Mouse (Mus musculus) MEL (cell line): ENCODE data around the gene Btaf1. TPM values are rescaled to one million over a fixed set of nuclear protein-coding genes. Genes with fewer than 3 reads are reported as not detected.

Experiments used
- DNase-seq: peaks from one replicate; pipeline ENCODE4 v3.0.0; 2011; ENCODE audit warnings: low read depth, low spot score
- H3K27ac ChIP-seq: 2 replicates; pipeline ENCODE4 v1.5.1; 2012; ENCODE audit warnings: low read depth, mild to moderate bottlenecking, control low read depth, low read length, moderate library complexity; ENCODE audit not compliant: control insufficient read depth
- H3K27me3 ChIP-seq, 2 experiments: fragments of 150-350 bp in 1 of 2; sonication (generic) in 1 of 2; 2 replicates each; pipeline ENCODE4 v1.6.1; 2012; ENCODE audit warnings: low read length in 2 of 2, mild to moderate bottlenecking in 2 of 2, improper control_type of control experiment in 1 of 2, moderate library complexity in 1 of 2; ENCODE audit not compliant: insufficient read depth in 2 of 2, control insufficient read depth in 1 of 2
- H3K36me3 ChIP-seq, 2 experiments: 2 replicates each; pipeline ENCODE4 v1.6.1; 2012 to 2014; ENCODE audit warnings: low read length in 2 of 2, improper control_type of control experiment in 1 of 2, inconsistent platforms in 1 of 2, mild to moderate bottlenecking in 1 of 2; ENCODE audit not compliant: insufficient read depth in 2 of 2, control insufficient read depth in 1 of 2
- H3K4me1 ChIP-seq, 2 experiments: fragments of 150-350 bp in 1 of 2; sonication (generic) in 1 of 2; 2 replicates each; pipeline ENCODE4 v1.6.1; 2012; ENCODE audit warnings: low read length in 2 of 2, improper control_type of control experiment in 1 of 2, mild to moderate bottlenecking in 1 of 2; ENCODE audit not compliant: insufficient read depth in 2 of 2, control insufficient read depth in 1 of 2
- H3K4me3 ChIP-seq, 2 experiments: fragments of 150-350 bp in 1 of 2; sonication (generic) in 1 of 2; 2 replicates each; pipeline ENCODE4 v1.5.1; 2012; ENCODE audit warnings: low read depth in 2 of 2, low read length in 2 of 2, mild to moderate bottlenecking in 2 of 2, moderate library complexity in 2 of 2, control low read depth in 1 of 2, improper control_type of control experiment in 1 of 2; ENCODE audit not compliant: control insufficient read depth in 1 of 2, insufficient read depth in 1 of 2
- H3K79me2 ChIP-seq: 2 replicates; pipeline ENCODE4 v1.6.1; 2012; ENCODE audit warnings: mild to moderate bottlenecking, low read length, moderate library complexity; ENCODE audit not compliant: control insufficient read depth, poor library complexity, insufficient read depth
- H3K9ac ChIP-seq: 2 replicates; pipeline ENCODE4 v1.6.1; 2012; ENCODE audit warnings: low read depth, mild to moderate bottlenecking, control low read depth, low read length, moderate library complexity; ENCODE audit not compliant: control insufficient read depth, poor library complexity, severe bottlenecking
- H3K9me3 ChIP-seq: fragments of 150-350 bp; sonication (generic); replicated peaks from 2 replicates; pipeline ENCODE4 v1.6.1; 2012; ENCODE audit warnings: mild to moderate bottlenecking, low read length, improper control_type of control experiment, moderate library complexity; ENCODE audit not compliant: insufficient read depth
- BHLHE40 ChIP-seq: IDR thresholded peaks from 2 replicates; pipeline ENCODE4 v1.6.1; 2012; ENCODE audit warnings: low read depth, mild to moderate bottlenecking, inconsistent platforms, low read length, improper control_type of control experiment, borderline replicate concordance
- CHD1 ChIP-seq: IDR thresholded peaks from 2 replicates; pipeline ENCODE4 v1.6.1; 2012; ENCODE audit warnings: low read depth, mild to moderate bottlenecking, inconsistent platforms, low read length, improper control_type of control experiment
- CHD2 ChIP-seq: IDR thresholded peaks from 2 replicates; pipeline ENCODE4 v1.6.1; 2011; ENCODE audit warnings: low read length, improper control_type of control experiment
- E2F4 ChIP-seq: IDR thresholded peaks from 2 replicates; pipeline ENCODE4 v1.6.1; 2011; ENCODE audit warnings: low read depth, low read length, improper control_type of control experiment, borderline replicate concordance
- ELF1 ChIP-seq: IDR thresholded peaks from 2 replicates; pipeline ENCODE4 v1.6.1; 2014; ENCODE audit warnings: low read depth, mild to moderate bottlenecking, inconsistent platforms, low read length, improper control_type of control experiment, moderate library complexity
- EP300 ChIP-seq, 2 experiments: IDR thresholded peaks; 2 replicates each; pipeline ENCODE4 v1.6.1; 2011; ENCODE audit warnings: improper control_type of control experiment in 2 of 2, low read length in 2 of 2, low read depth in 1 of 2, mild to moderate bottlenecking in 1 of 2
- ETS1 ChIP-seq: IDR thresholded peaks from 2 replicates; pipeline ENCODE4 v1.6.1; 2012; ENCODE audit warnings: low read depth, mild to moderate bottlenecking, inconsistent platforms, low read length, improper control_type of control experiment, moderate library complexity
- GATA1 ChIP-seq: IDR thresholded peaks from 2 replicates; pipeline ENCODE4 v1.6.1; 2011; ENCODE audit warnings: low read depth, low read length, improper control_type of control experiment
- HCFC1 ChIP-seq: IDR thresholded peaks from 2 replicates; pipeline ENCODE4 v1.6.1; 2012; ENCODE audit warnings: low read depth, mild to moderate bottlenecking, inconsistent platforms, low read length, improper control_type of control experiment, moderate library complexity
- JUND ChIP-seq: IDR thresholded peaks from 2 replicates; pipeline ENCODE4 v1.6.1; 2011; ENCODE audit warnings: low read depth, mild to moderate bottlenecking, improper control_type of control experiment, low read length
- KAT2A ChIP-seq: conservative IDR thresholded peaks from 2 replicates; pipeline ENCODE4 v1.6.1; 2012; ENCODE audit warnings: low read depth, low read length, improper control_type of control experiment, inconsistent platforms
- MAFK ChIP-seq: IDR thresholded peaks from 2 replicates; pipeline ENCODE4 v1.6.1; 2011; ENCODE audit warnings: low read depth, mild to moderate bottlenecking, low read length, improper control_type of control experiment, borderline replicate concordance
- MAX ChIP-seq: IDR thresholded peaks from 2 replicates; pipeline ENCODE4 v1.6.1; 2011; ENCODE audit warnings: low read length, improper control_type of control experiment
- MAZ ChIP-seq: IDR thresholded peaks from 2 replicates; pipeline ENCODE4 v1.6.1; 2012; ENCODE audit warnings: low read depth, mild to moderate bottlenecking, inconsistent platforms, low read length, improper control_type of control experiment
- MEF2A ChIP-seq: IDR thresholded peaks from 2 replicates; pipeline ENCODE4 v1.6.1; 2014; ENCODE audit warnings: low read depth, mild to moderate bottlenecking, inconsistent platforms, low read length, improper control_type of control experiment; ENCODE audit not compliant: poor library complexity, insufficient replicate concordance, severe bottlenecking; ENCODE audit errors: extremely low read depth
- MXI1 ChIP-seq: IDR thresholded peaks from 2 replicates; pipeline ENCODE4 v1.6.1; 2011; ENCODE audit warnings: mild to moderate bottlenecking, low read depth, low read length, improper control_type of control experiment
- MYB ChIP-seq: IDR thresholded peaks from 2 replicates; pipeline ENCODE4 v1.6.1; 2011; ENCODE audit warnings: mild to moderate bottlenecking, low read depth, low read length, improper control_type of control experiment
- MYC ChIP-seq: IDR thresholded peaks from 2 replicates; pipeline ENCODE4 v1.6.1; 2011; ENCODE audit warnings: low read depth, mild to moderate bottlenecking, low read length, improper control_type of control experiment, moderate library complexity
- NELFE ChIP-seq: IDR thresholded peaks from 2 replicates; pipeline ENCODE4 v1.6.1; 2011; ENCODE audit warnings: low read depth, low read length, improper control_type of control experiment
- NRF1 ChIP-seq: IDR thresholded peaks from 2 replicates; pipeline ENCODE4 v1.6.1; 2014; ENCODE audit warnings: low read depth, mild to moderate bottlenecking, inconsistent platforms, low read length, improper control_type of control experiment, moderate library complexity; ENCODE audit not compliant: poor library complexity, insufficient read depth, severe bottlenecking
- POLR2AphosphoS2 ChIP-seq: IDR thresholded peaks from 2 replicates; pipeline ENCODE4 v1.6.1; 2011; ENCODE audit warnings: low read length, improper control_type of control experiment
- POLR2AphosphoS5 ChIP-seq: IDR thresholded peaks from 2 replicates; pipeline ENCODE4 v1.6.1; 2012; ENCODE audit warnings: low read depth, borderline replicate concordance, mild to moderate bottlenecking, inconsistent platforms, low read length, moderate library complexity, mixed read lengths
- RCOR1 ChIP-seq: IDR thresholded peaks from 2 replicates; pipeline ENCODE4 v1.6.1; 2012; ENCODE audit warnings: low read depth, mild to moderate bottlenecking, inconsistent platforms, low read length, improper control_type of control experiment
- SIN3A ChIP-seq: IDR thresholded peaks from 2 replicates; pipeline ENCODE4 v1.6.1; 2012; ENCODE audit warnings: low read length, improper control_type of control experiment, inconsistent platforms
- SMC3 ChIP-seq: IDR thresholded peaks from 2 replicates; pipeline ENCODE4 v1.6.1; 2011; ENCODE audit warnings: low read depth, low read length, improper control_type of control experiment
- TAL1 ChIP-seq: IDR thresholded peaks from 2 replicates; pipeline ENCODE4 v1.6.1; 2012; ENCODE audit warnings: mild to moderate bottlenecking, inconsistent platforms, low read length, moderate library complexity, mixed read lengths
- TBP ChIP-seq: IDR thresholded peaks from 2 replicates; pipeline ENCODE4 v1.8.0; 2011; ENCODE audit warnings: low read depth, low read length, improper control_type of control experiment
- TCF12 ChIP-seq: IDR thresholded peaks from 2 replicates; pipeline ENCODE4 v1.6.1; 2014; ENCODE audit warnings: low read depth, mild to moderate bottlenecking, inconsistent platforms, low read length, improper control_type of control experiment, moderate library complexity
- UBTF ChIP-seq: IDR thresholded peaks from 2 replicates; pipeline ENCODE4 v1.6.1; 2012; ENCODE audit warnings: low read depth, mild to moderate bottlenecking, inconsistent platforms, low read length, improper control_type of control experiment, moderate library complexity, borderline replicate concordance; ENCODE audit not compliant: insufficient read depth
- USF1 ChIP-seq: IDR thresholded peaks from 2 replicates; pipeline ENCODE4 v1.6.1; 2014; ENCODE audit warnings: low read depth, mild to moderate bottlenecking, inconsistent platforms, low read length, improper control_type of control experiment, moderate library complexity
- USF2 ChIP-seq, 2 experiments: IDR thresholded peaks; 2 replicates each; pipeline ENCODE4 v1.6.1; 2011 to 2012; ENCODE audit warnings: improper control_type of control experiment in 2 of 2, low read length in 2 of 2, borderline replicate concordance in 1 of 2, inconsistent platforms in 1 of 2, low read depth in 1 of 2, mild to moderate bottlenecking in 1 of 2; ENCODE audit not compliant: insufficient read depth in 1 of 2
- ZC3H11A ChIP-seq: IDR thresholded peaks from 2 replicates; pipeline ENCODE4 v1.6.1; 2012; ENCODE audit warnings: low read depth, mild to moderate bottlenecking, inconsistent platforms, low read length, improper control_type of control experiment
- ZKSCAN1 ChIP-seq: IDR thresholded peaks from 2 replicates; pipeline ENCODE4 v1.6.1; 2012; ENCODE audit warnings: low read depth, mild to moderate bottlenecking, inconsistent platforms, low read length, improper control_type of control experiment, moderate library complexity
- ZMIZ1 ChIP-seq: IDR thresholded peaks from 2 replicates; pipeline ENCODE4 v1.6.1; 2012; ENCODE audit warnings: low read depth, mild to moderate bottlenecking, inconsistent platforms, low read length, improper control_type of control experiment, moderate library complexity
- ZNF384 ChIP-seq: IDR thresholded peaks from 2 replicates; pipeline ENCODE4 v1.6.1; 2012; ENCODE audit warnings: low read depth, mild to moderate bottlenecking, inconsistent platforms, low read length, improper control_type of control experiment
- polyA plus RNA-seq, 2 experiments: library from polyadenylated mRNA; stranded (reverse) in 1 of 2; unstranded in 1 of 2; fragments of >175 nt in 1 of 2; fragments of >200 nt in 1 of 2; gene quantifications; 2 replicates each; pipeline versions ENCODE4 v1.2.1 to v1.2.4; 2012; ENCODE audit warnings: low replicate concordance in 2 of 2, low read depth in 1 of 2; ENCODE audit not compliant: insufficient read length in 2 of 2, insufficient read depth in 1 of 2, missing spikeins in 1 of 2
- total RNA-seq: library from RNA; depleted of rRNA; stranded (reverse); fragments of 300-350 nt; gene quantifications from 2 replicates; pipeline ENCODE4 v1.2.3, GENCODE M21; 2012

Gene Btaf1
- total and polyA plus RNA-seq, 3 experiments: 40.1 to 69.5 (median 46.1) TPM

DNA sequence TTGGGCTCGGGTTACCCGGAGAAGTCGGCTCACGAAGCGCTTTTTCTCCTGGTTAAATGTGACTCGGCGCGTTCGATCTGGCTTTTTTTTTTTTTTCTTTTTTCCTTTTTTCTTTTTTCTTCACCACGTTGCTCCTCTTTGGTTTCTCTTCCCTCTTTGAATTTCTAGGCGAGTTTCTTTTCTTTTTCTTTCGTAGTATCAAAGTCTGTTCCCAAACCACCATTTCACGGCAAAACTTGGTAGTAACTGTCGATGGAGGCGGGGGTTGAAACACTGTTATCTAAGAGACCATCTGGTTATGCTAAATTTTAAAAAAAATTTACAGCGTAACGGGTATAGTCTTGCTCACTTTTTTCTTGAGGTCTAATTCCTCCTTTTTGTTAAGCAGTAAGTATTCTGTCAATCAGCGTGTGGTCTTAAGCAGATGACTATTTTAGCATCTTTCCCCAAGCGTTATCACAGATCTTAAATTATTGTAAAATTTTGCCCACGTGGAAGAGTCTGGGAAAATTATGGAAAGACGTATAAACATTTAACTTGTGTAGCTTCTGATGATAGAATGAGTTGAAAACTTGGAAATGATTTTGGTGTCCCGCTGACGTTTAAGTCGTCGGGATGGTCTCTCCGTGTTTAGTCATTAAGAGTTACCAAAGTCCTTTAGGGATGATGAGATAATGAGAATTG is 816 bp downstream of the Btaf1 start:
- no peaks in the 10 kb centered on the region for H3K9me3 ChIP-seq
- TF ChIP-seq E2F4: no peak
- TF ChIP-seq NRF1: no peak
- peak; percentile 95 for TF ChIP-seq ZNF384
- TF ChIP-seq MAFK: no peak
- TF ChIP-seq SMC3: no peak
- TF ChIP-seq ZKSCAN1: no peak
- TF ChIP-seq ZMIZ1: no peak
- no peak for TF ChIP-seq CHD2
- TF ChIP-seq SIN3A: peak; percentile 96
- TF ChIP-seq MYC: peak; percentile 45; the same call in 1 of the 2 replicates
- TF ChIP-seq USF1: no peak
- peak; percentile 49 to 77; a peak in 3 of 4 replicates for TF ChIP-seq EP300 (IDR thresholded peaks at IDR 0.05; ENCODE audit: low read depth in 1 of 2, low read length in 2 of 2)
- TF ChIP-seq POLR2AphosphoS5: no peak
- TF ChIP-seq TAL1: peak; percentile 81
- peak; percentile 60 for TF ChIP-seq MAX
- TF ChIP-seq MAZ: no peak
- TF ChIP-seq USF2 (IDR thresholded peaks at IDR 0.05; ENCODE audit: borderline replicate concordance in 1 of 2, insufficient read depth in 1 of 2, low read depth in 1 of 2, low read length in 2 of 2): no peak
- no peak for TF ChIP-seq NELFE
- TF ChIP-seq TBP: 0 out of 2 replicates have a peak, but pooled peaks have one; percentile 55
- 0 out of 2 replicates have a peak, but pooled peaks have one; percentile 7 for TF ChIP-seq BHLHE40
- TF ChIP-seq CHD1: peak; percentile 97
- no peak for TF ChIP-seq ELF1
- peak; percentile 86 for TF ChIP-seq ETS1
- peak; percentile 84 for TF ChIP-seq TCF12
- TF ChIP-seq ZC3H11A: no peak
- no peak for TF ChIP-seq MEF2A
- TF ChIP-seq MYB: peak; percentile 59
- peak; percentile 48; the same call in 1 of the 2 replicates for TF ChIP-seq HCFC1
- TF ChIP-seq KAT2A: no peak
- no peak for TF ChIP-seq RCOR1
- TF ChIP-seq GATA1: peak; percentile 88
- TF ChIP-seq JUND: no peak
- TF ChIP-seq UBTF: no peak
- TF ChIP-seq MXI1: peak; percentile 86
- TF ChIP-seq POLR2AphosphoS2: no peak
- TF ChIP-seq, all 39 proteins: peak for 15
- peaks cover 56% of the 10 kb centered on the region for H3K79me2 ChIP-seq
- peak; percentile 82 for DNase-seq
- H3K4me1 ChIP-seq: peaks cover 9 to 25% of the 10 kb centered on the region in 2 experiments
- H3K27ac ChIP-seq: peak overlapping the region; percentile 92
- H3K4me3 ChIP-seq: peak overlapping the region; percentile 70 to 79
- no peaks in the 10 kb centered on the region for H3K27me3 ChIP-seq
- peak overlapping the region; percentile 99 for H3K9ac ChIP-seq
- peaks cover 3 to 44% of the 10 kb centered on the region in 2 experiments for H3K36me3 ChIP-seq
